Comparison of ENCODE assay signal across 21 mouse cellular contexts in the genomic region with DNA sequence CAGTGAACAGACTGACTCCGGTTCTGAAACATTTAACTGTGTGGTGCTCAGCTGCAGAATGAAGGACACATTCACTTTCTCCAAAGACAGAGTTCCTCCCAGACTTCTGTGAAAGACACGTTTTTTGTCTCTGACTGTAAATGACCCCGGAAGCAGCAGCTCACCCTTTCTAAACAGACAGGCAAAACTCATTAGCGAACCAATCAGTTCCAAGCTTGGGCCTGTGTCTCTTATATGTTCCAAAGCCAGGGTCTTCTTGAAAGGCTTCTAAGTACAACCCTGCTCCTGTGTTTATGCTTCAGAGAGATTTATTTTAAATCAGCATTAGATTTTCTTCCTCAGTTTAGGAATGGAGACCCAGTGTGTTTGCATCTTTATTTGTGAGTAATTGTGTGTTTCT.
DNase-seq lines count a peak whose midpoint lies in the region; ATAC-seq and TF ChIP-seq lines count a peak whose summit lies in the region.
"Had no signal": no experiment of that assay in that cellular context is flagged by ENCODE, and none has a peak within 500 bp of the region (broad histone marks: within the 10 kb centered on the region; RNA-seq: fewer than 3 reads in every experiment).

No protein-coding gene starts in this region.

- no peak overlapping the region for H3K9ac ChIP-seq in embryonic facial prominence, embryonic 13.5 days
- H3K9ac ChIP-seq in intestine, embryonic 14.5 days (ENCODE audit: low read length): no peak overlapping the region
- H3K9ac ChIP-seq in intestine, postnatal 0 days (ENCODE audit: low read depth, low read length): no peak overlapping the region
- no peak overlapping the region for H3K9ac ChIP-seq in intestine, embryonic 15.5 days
- no peak overlapping the region for H3K9ac ChIP-seq in stomach, embryonic 16.5 days (ENCODE audit: low read length)
- H3K9ac ChIP-seq: embryonic facial prominence, embryonic 15.5 days; forebrain, embryonic 15.5 days; heart, embryonic 15.5 days; hindbrain, embryonic 13.5 days had no signal

- WGBS in embryonic facial prominence, embryonic 13.5 days: 48% methylated on average over 4 of the region's 4 CpGs
- WGBS in embryonic facial prominence, embryonic 10.5 days: 64% methylated on average over 4 of the region's 4 CpGs
- WGBS in intestine, embryonic 14.5 days: 31% methylated on average over 4 of the region's 4 CpGs
- whole genome bisulfite sequencing in intestine, postnatal 0 days: 53% methylated on average over 4 of the region's 4 CpGs
- WGBS in intestine, embryonic 15.5 days: 40% methylated on average over 4 of the region's 4 CpGs
- WGBS in stomach, embryonic 16.5 days: 35% methylated on average over 4 of the region's 4 CpGs

- TF ChIP-seq CTCF in intestine, postnatal 0 days (IDR thresholded peaks at IDR 0.05; ENCODE audit: low read depth): no peak

- H3K4me3 ChIP-seq in embryonic facial prominence, embryonic 13.5 days: no peak overlapping the region
- no peak overlapping the region for H3K4me3 ChIP-seq in embryonic facial prominence, embryonic 10.5 days
- H3K4me3 ChIP-seq in intestine, embryonic 14.5 days (ENCODE audit: low read depth, low read length): no peak overlapping the region
- H3K4me3 ChIP-seq in intestine, postnatal 0 days (ENCODE audit: low read depth, low read length): no peak overlapping the region
- H3K4me3 ChIP-seq in intestine, embryonic 15.5 days (replicated peaks): no peak overlapping the region
- H3K4me3 ChIP-seq in stomach, embryonic 16.5 days (replicated peaks; ENCODE audit: low read length): no peak overlapping the region
- H3K4me3 ChIP-seq: embryonic facial prominence, embryonic 15.5 days; forebrain, embryonic 15.5 days; heart, embryonic 10.5 days; heart, embryonic 15.5 days; hindbrain, embryonic 13.5 days had no signal

- DNase-seq in embryonic facial prominence, embryonic 10.5 days (ENCODE audit: low spot score): no peak
- DNase-seq in intestine, embryonic 14.5 days (ENCODE audit: low spot score): no peak
- no peak for DNase-seq in cerebellum, adult 18-20 months
- DNase-seq: B cell, adult 2 months; cerebellum, adult 11 months; cerebellum, adult 9-10 months; cerebellum, postnatal 25 days; gastrocnemius, postnatal 36 days; heart, postnatal 14 days had no signal

- H3K27me3 ChIP-seq in embryonic facial prominence, embryonic 13.5 days: no peaks in the 10 kb centered on the region
- no peaks in the 10 kb centered on the region for H3K27me3 ChIP-seq in embryonic facial prominence, embryonic 10.5 days (replicated peaks; ENCODE audit: low read depth, poor library complexity, severe bottlenecking)
- H3K27me3 ChIP-seq in intestine, embryonic 14.5 days (replicated peaks; ENCODE audit: control insufficient read depth, insufficient read depth, low read length): no peaks in the 10 kb centered on the region
- H3K27me3 ChIP-seq in intestine, postnatal 0 days (replicated peaks; ENCODE audit: control insufficient read depth, insufficient read depth, low read length): no peaks in the 10 kb centered on the region
- H3K27me3 ChIP-seq in intestine, embryonic 15.5 days (replicated peaks): no peaks in the 10 kb centered on the region
- no peaks in the 10 kb centered on the region for H3K27me3 ChIP-seq in stomach, embryonic 16.5 days (ENCODE audit: control insufficient read depth, insufficient read depth, low read length)
- H3K27me3 ChIP-seq: embryonic facial prominence, embryonic 15.5 days; forebrain, embryonic 15.5 days; heart, embryonic 15.5 days; hindbrain, embryonic 13.5 days had no signal

- H3K27ac ChIP-seq in embryonic facial prominence, embryonic 13.5 days: peak overlapping the region; percentile 53
- H3K27ac ChIP-seq in embryonic facial prominence, embryonic 10.5 days (replicated peaks): no peak overlapping the region
- H3K27ac ChIP-seq in intestine, embryonic 14.5 days (ENCODE audit: low read depth): peak overlapping the region; percentile 47; the same call in 1 of the 2 replicates
- H3K27ac ChIP-seq in intestine, postnatal 0 days (ENCODE audit: low read depth, low read length): no peak overlapping the region
- H3K27ac ChIP-seq in intestine, embryonic 15.5 days: no peak overlapping the region
- H3K27ac ChIP-seq in stomach, embryonic 16.5 days (ENCODE audit: low read length): peak overlapping the region; percentile 64
- H3K27ac ChIP-seq: embryonic facial prominence, embryonic 15.5 days; forebrain, embryonic 15.5 days; heart, embryonic 10.5 days; heart, embryonic 15.5 days; hindbrain, embryonic 13.5 days; hindbrain, postnatal 0 days had no signal

- H3K9me3 ChIP-seq in embryonic facial prominence, embryonic 13.5 days: no peaks in the 10 kb centered on the region
- H3K9me3 ChIP-seq in embryonic facial prominence, embryonic 10.5 days: no peaks in the 10 kb centered on the region
- H3K9me3 ChIP-seq in intestine, embryonic 14.5 days (ENCODE audit: control insufficient read depth, low read length): no peaks in the 10 kb centered on the region
- H3K9me3 ChIP-seq in intestine, postnatal 0 days (ENCODE audit: control insufficient read depth): no peaks in the 10 kb centered on the region
- no peaks in the 10 kb centered on the region for H3K9me3 ChIP-seq in intestine, embryonic 15.5 days
- no peaks in the 10 kb centered on the region for H3K9me3 ChIP-seq in stomach, embryonic 16.5 days (replicated peaks; ENCODE audit: control insufficient read depth, low read length)
- H3K9me3 ChIP-seq: embryonic facial prominence, embryonic 15.5 days; forebrain, embryonic 15.5 days; G1E; heart, embryonic 10.5 days; heart, embryonic 15.5 days had no signal

- H3K4me2 ChIP-seq in embryonic facial prominence, embryonic 13.5 days: no peak overlapping the region
- no peak overlapping the region for H3K4me2 ChIP-seq in intestine, embryonic 14.5 days (ENCODE audit: low read length)
- H3K4me2 ChIP-seq in intestine, postnatal 0 days (replicated peaks; ENCODE audit: low read depth): no peak overlapping the region
- H3K4me2 ChIP-seq in intestine, embryonic 15.5 days (replicated peaks): no peak overlapping the region
- no peak overlapping the region for H3K4me2 ChIP-seq in stomach, embryonic 16.5 days (ENCODE audit: low read depth, low read length)
- H3K4me2 ChIP-seq: embryonic facial prominence, embryonic 15.5 days; forebrain, embryonic 15.5 days; heart, embryonic 15.5 days; hindbrain, embryonic 13.5 days had no signal

- H3K4me1 ChIP-seq in embryonic facial prominence, embryonic 13.5 days: no peaks in the 10 kb centered on the region
- 0 out of 2 replicates have a peak, but pooled peaks cover 6% of the 10 kb centered on the region for H3K4me1 ChIP-seq in embryonic facial prominence, embryonic 10.5 days
- peaks cover 8% of the 10 kb centered on the region for H3K4me1 ChIP-seq in intestine, embryonic 14.5 days (replicated peaks; ENCODE audit: control insufficient read depth, insufficient read depth, low read length)
- no peaks in the 10 kb centered on the region for H3K4me1 ChIP-seq in intestine, postnatal 0 days (replicated peaks; ENCODE audit: control insufficient read depth, insufficient read depth, low read length)
- peaks cover 5% of the 10 kb centered on the region for H3K4me1 ChIP-seq in intestine, embryonic 15.5 days (replicated peaks)
- no peaks in the 10 kb centered on the region for H3K4me1 ChIP-seq in stomach, embryonic 16.5 days (ENCODE audit: control insufficient read depth, insufficient read depth, low read length)
- H3K4me1 ChIP-seq: embryonic facial prominence, embryonic 15.5 days; forebrain, embryonic 15.5 days; heart, embryonic 15.5 days; hindbrain, embryonic 13.5 days had no signal

- H3K36me3 ChIP-seq in embryonic facial prominence, embryonic 13.5 days: no peaks in the 10 kb centered on the region
- H3K36me3 ChIP-seq in embryonic facial prominence, embryonic 10.5 days (replicated peaks): no peaks in the 10 kb centered on the region
- H3K36me3 ChIP-seq in intestine, embryonic 14.5 days (ENCODE audit: control insufficient read depth, insufficient read depth, low read length): no peaks in the 10 kb centered on the region
- no peaks in the 10 kb centered on the region for H3K36me3 ChIP-seq in intestine, postnatal 0 days (ENCODE audit: control insufficient read depth, insufficient read depth)
- H3K36me3 ChIP-seq in intestine, embryonic 15.5 days: no peaks in the 10 kb centered on the region
- no peaks in the 10 kb centered on the region for H3K36me3 ChIP-seq in stomach, embryonic 16.5 days (ENCODE audit: control insufficient read depth, insufficient read depth, low read length)
- H3K36me3 ChIP-seq: embryonic facial prominence, embryonic 15.5 days; forebrain, embryonic 15.5 days; G1E; heart, embryonic 10.5 days; heart, embryonic 15.5 days; hindbrain, embryonic 13.5 days had no signal

- ATAC-seq in embryonic facial prominence, embryonic 13.5 days (ENCODE audit: insufficient number of reproducible peaks, insufficient read depth, low FRiP score, low TSS enrichment, low read depth): no peak
- ATAC-seq in intestine, embryonic 14.5 days (replicated peaks; ENCODE audit: low FRiP score, low TSS enrichment, low read depth): no peak
- ATAC-seq in intestine, postnatal 0 days: no peak
- peak; percentile 28; the same call in 1 of the 2 replicates for ATAC-seq in intestine, embryonic 15.5 days
- ATAC-seq in stomach, embryonic 16.5 days (ENCODE audit: insufficient read depth, low FRiP score): peak; percentile 40; the same call in 1 of the 2 replicates
- ATAC-seq: CD4-positive, CD25-positive, alpha-beta regulatory T cell, adult 4 months; forebrain, embryonic 15.5 days had no signal

Comparison
In these comparisons a context has a peak if more than half of its experiments do, and no peak if none do; other contexts are left out.
1. ATAC-seq: peak in intestine, embryonic 15.5 days (single experiment) and stomach, embryonic 16.5 days (single experiment); none in embryonic facial prominence, embryonic 13.5 days (single experiment), intestine, embryonic 14.5 days (single experiment) and intestine, postnatal 0 days (single experiment).
2. H3K27ac ChIP-seq: peak in embryonic facial prominence, embryonic 13.5 days (single experiment), intestine, embryonic 14.5 days (single experiment) and stomach, embryonic 16.5 days (single experiment); none in embryonic facial prominence, embryonic 10.5 days (single experiment), intestine, postnatal 0 days (single experiment) and intestine, embryonic 15.5 days (single experiment).